Mouse (Mus musculus) ES-E14 (cell line): ENCODE results near the gene Gin1.

Source experiments
- CHD2 ChIP-seq: IDR thresholded peaks from 2 replicates; pipeline ENCODE4 v1.6.1; 2014; ENCODE audit warnings: mild to moderate bottlenecking, low read depth, low read length, inconsistent platforms
- MAFK ChIP-seq: IDR thresholded peaks from 2 replicates; pipeline ENCODE4 v1.6.1; 2014; ENCODE audit warnings: mild to moderate bottlenecking, low read depth, low read length, inconsistent platforms; ENCODE audit not compliant: insufficient read depth

- no peak for TF ChIP-seq MAFK
- no peak for TF ChIP-seq CHD2
These were observed 573 bp upstream of the Gin1 start for GRCm38 (mm10) chr1:97769294-97769903.
